15 mouse cellular contexts compared by ENCODE assay signal in genomic region chr4:45403499-45403878, GRCm38 (mm10). TPM values are rescaled to one million over a fixed set of nuclear protein-coding genes. Genes with fewer than 3 reads are reported as not detected.
DNase-seq lines count a peak whose midpoint lies in the region; ATAC-seq and TF ChIP-seq lines count a peak whose summit lies in the region.
"Had no signal": no experiment of that assay in that cellular context is flagged by ENCODE, and none has a peak within 500 bp of the region (broad histone marks: within the 10 kb centered on the region; RNA-seq: fewer than 3 reads in every experiment).

No protein-coding gene starts in this region.

- H3K4me2 ChIP-seq in liver, postnatal 0 days (ENCODE audit: low read depth, low read length), result peak overlapping the region; percentile 63
- H3K4me2 ChIP-seq: hindbrain, embryonic 15.5 days; midbrain, embryonic 13.5 days; neural tube, embryonic 13.5 days had no signal

- DNase-seq in layer of hippocampus, adult 2 months (ENCODE audit: low spot score in 2 of 2), result no peak
- DNase-seq in layer of hippocampus, adult 8-10 months (ENCODE audit: low spot score in 2 of 2), result no peak
- peak; percentile 13 for DNase-seq in liver, postnatal 0 days
- no peak for DNase-seq in cerebellum, adult 11 months
- no peak for DNase-seq in layer of hippocampus, postnatal 36 days
- DNase-seq in urinary bladder, postnatal 36 days (ENCODE audit: low spot score in 2 of 2), result no peak
- DNase-seq: adrenal gland, adult 8-10 months; right cerebral cortex, adult 18-20 months; thymus, adult 18-20 months had no signal

- H3K9ac ChIP-seq in liver, postnatal 0 days (replicated peaks), result peak overlapping the region; percentile 46; the same call in 1 of the 2 replicates
- H3K9ac ChIP-seq: hindbrain, embryonic 15.5 days; midbrain, embryonic 13.5 days; neural tube, embryonic 13.5 days had no signal

- TF ChIP-seq POLR2A in bone marrow, adult 2 months (IDR thresholded peaks at IDR 0.05; ENCODE audit: borderline replicate concordance, control insufficient read depth, low read depth, low read length), result no peak

- H3K9me3 ChIP-seq in liver, postnatal 0 days (ENCODE audit: low read length), result no peaks in the 10 kb centered on the region
- H3K9me3 ChIP-seq: forebrain, embryonic 10.5 days; hindbrain, embryonic 15.5 days; midbrain, embryonic 13.5 days; neural tube, embryonic 13.5 days had no signal

- WGBS in bone marrow, adult 2 months, result 7% methylated on average over 7 of the region's 7 CpGs
- 32% methylated on average over 7 of the region's 7 CpGs for WGBS in liver, postnatal 0 days (ENCODE audit: insufficient replicate concordance)

- peaks cover 2% of the 10 kb centered on the region for H3K4me1 ChIP-seq in bone marrow, adult 2 months (ENCODE audit: control insufficient read depth, insufficient read depth, low read length)
- H3K4me1 ChIP-seq in liver, postnatal 0 days (ENCODE audit: insufficient read depth), result peaks cover 18% of the 10 kb centered on the region

- no peak for TF ChIP-seq EP300 in liver, postnatal 0 days (IDR thresholded peaks at IDR 0.05; ENCODE audit: low read depth)

- no peak overlapping the region for H3K4me3 ChIP-seq in layer of hippocampus, adult 2 months
- H3K4me3 ChIP-seq in bone marrow, adult 2 months (replicated peaks; ENCODE audit: control insufficient read depth, low read depth, low read length), result no peak overlapping the region
- H3K4me3 ChIP-seq in liver, postnatal 0 days (ENCODE audit: low read depth, low read length), result peak overlapping the region; percentile 28
- H3K4me3 ChIP-seq: forebrain, embryonic 10.5 days; hindbrain, embryonic 15.5 days; midbrain, embryonic 13.5 days; neural tube, embryonic 13.5 days had no signal

- peaks cover 51% of the 10 kb centered on the region for H3K36me3 ChIP-seq in liver, postnatal 0 days (replicated peaks; ENCODE audit: insufficient read depth, low read length)

- 0 out of 2 replicates have a peak, but pooled peaks have one; percentile 29 for ATAC-seq in granulocyte monocyte progenitor cell, adult 5-6 weeks (replicated peaks; ENCODE audit: poor library complexity, severe bottlenecking)
- ATAC-seq in liver, postnatal 0 days, result no peak
- ATAC-seq: midbrain, embryonic 13.5 days had no signal

- peak overlapping the region; percentile 51; the same call in 1 of the 2 replicates for H3K27ac ChIP-seq in layer of hippocampus, adult 2 months
- H3K27ac ChIP-seq in bone marrow, adult 2 months (ENCODE audit: control insufficient read depth, insufficient read depth, low read depth, low read length, poor library complexity), result peak overlapping the region; percentile 80
- H3K27ac ChIP-seq in liver, postnatal 0 days (ENCODE audit: low read depth), result peak overlapping the region; percentile 88
- H3K27ac ChIP-seq: forebrain, embryonic 10.5 days; hindbrain, embryonic 15.5 days; midbrain, embryonic 13.5 days; neural tube, embryonic 13.5 days had no signal

- TF ChIP-seq CTCF in layer of hippocampus, adult 2 months (conservative IDR thresholded peaks at IDR 0.05), result no peak
- no peak for TF ChIP-seq CTCF in bone marrow, adult 2 months (IDR thresholded peaks at IDR 0.05; ENCODE audit: control insufficient read depth, insufficient read depth, low read length)
- TF ChIP-seq CTCF in liver, postnatal 0 days (IDR thresholded peaks at IDR 0.05; ENCODE audit: low read depth), result no peak

- H3K27me3 ChIP-seq in liver, postnatal 0 days (ENCODE audit: insufficient read depth, low read length), result no peaks in the 10 kb centered on the region
- H3K27me3 ChIP-seq: hindbrain, embryonic 15.5 days; midbrain, embryonic 13.5 days; neural tube, embryonic 13.5 days had no signal

RNA-seq across cellular contexts. Expression of gene Slc25a51, which starts 5.1 kb away (rescaled TPM):
- 100 to 1,000 TPM; 141 to 144 TPM for total RNA-seq in layer of hippocampus, adult 2 months (2021)
- total RNA-seq in layer of hippocampus, adult 8-10 months (2022), result 100 to 1,000 TPM; 103 to 145 (median 128) TPM
- 97.1 and 115 TPM in 2 replicates for polyA plus RNA-seq in bone marrow, adult 2 months (2011; ENCODE audit: insufficient read depth, insufficient read length, low replicate concordance, missing spikeins)
- 40.3 and 49.4 TPM in 2 replicates for total RNA-seq in granulocyte monocyte progenitor cell, adult 5-6 weeks (2014; fragmentation: Nextera tagmentation)
- total RNA-seq in granulocyte monocyte progenitor cell, adult 5-6 weeks (2017), result 32.4 and 37.1 TPM in 2 replicates
- 40.0 and 41.0 TPM in 2 replicates for polyA plus RNA-seq in liver, postnatal 0 days (2015; fragmentation: Nextera tagmentation; extraction: Ambion mirVana)
- 100 to 1,000 TPM; 141 to 149 TPM for total RNA-seq in layer of hippocampus, postnatal 36 days (2021)
